ENCODE assay signal across 8 mouse cellular contexts in the genomic region with DNA sequence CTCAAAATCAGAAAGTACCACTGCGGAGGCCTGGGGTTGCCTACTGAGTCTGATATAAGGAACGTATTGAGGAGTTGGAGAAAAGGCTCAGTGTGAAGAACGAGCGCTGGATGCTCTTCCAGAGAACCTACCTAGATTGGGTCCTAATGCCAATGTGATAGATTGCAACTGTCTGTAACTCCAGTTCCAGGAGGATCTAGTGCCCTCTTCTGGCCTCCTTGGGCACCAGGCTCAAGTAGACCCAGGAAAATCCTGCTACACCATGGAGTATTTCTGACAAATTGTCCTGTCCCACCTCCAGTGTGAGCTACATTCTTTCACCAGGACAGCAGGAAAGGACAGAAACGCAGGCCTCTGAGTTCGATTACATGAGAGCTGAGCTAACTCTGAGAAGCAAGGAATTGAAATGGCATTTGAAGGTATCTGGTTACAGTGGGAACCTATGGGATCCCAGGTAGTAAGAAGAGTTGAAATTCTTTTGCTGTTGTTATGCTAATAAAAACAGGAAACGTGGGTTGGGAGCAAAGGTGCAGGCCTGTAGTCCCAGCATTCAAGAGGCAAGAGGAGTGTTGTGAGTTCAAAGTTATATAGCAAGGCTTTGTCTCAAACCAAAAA. TPM values are rescaled to one million over a fixed set of nuclear protein-coding genes. Genes with fewer than 3 reads are reported as not detected.
A peak's percentile ranks its signal among the peaks of the same experiment; 100 is the strongest.
DNase-seq lines count a peak whose midpoint lies in the region.

No protein-coding gene starts in this region.

- peak; percentile 55 for DNase-seq in adrenal gland, adult 2 months
- no peak for DNase-seq in adrenal gland, adult 18-20 months (ENCODE audit: low spot score in 2 of 2)
- peak; percentile 52 for DNase-seq in layer of hippocampus, adult 11-12 months (ENCODE audit: low spot score)
- DNase-seq in layer of hippocampus, postnatal 25 days (ENCODE audit: extremely low spot score in 1 of 2, low spot score in 1 of 2), result no peak
- peak; percentile 55 for DNase-seq in WW6 (ENCODE audit: low read depth, low spot score)
- peak; percentile 17 to 28 for DNase-seq in layer of hippocampus, postnatal 14 days (ENCODE audit: low spot score in 2 of 2)
- DNase-seq in gastrocnemius, adult 8-10 months (ENCODE audit: low spot score in 2 of 2), result no peak
- DNase-seq in gastrocnemius, postnatal 14 days, result no peak

- intact Hi-C loops in gastrocnemius, postnatal 14 days (cut with DNase I; ENCODE audit: low total_unique reads), result no loop called here

RNA-seq across cellular contexts. Expression of gene Gm38392, which starts 10.4 kb away (rescaled TPM):
- total RNA-seq in adrenal gland, adult 2 months (2021), result 1 to 10 TPM; 1.7 to 1.9 TPM
- polyA plus RNA-seq in adrenal gland, adult 2 months (2012; rRNA removed), result 0.26 TPM in 1 of 2 replicates, not detected in the other
- 1 to 10 TPM in 1 of 2 experiments, under 1 TPM in 1; 0.58 to 1.0 TPM for total RNA-seq in adrenal gland, adult 18-20 months (2021)
- total RNA-seq in layer of hippocampus, postnatal 25 days (2021), result not detected
- total RNA-seq in layer of hippocampus, postnatal 14 days (2021), result not detected
- total RNA-seq in gastrocnemius, adult 8-10 months (2022), result 1 to 10 TPM in 1 of 4 experiments, under 1 TPM in 3; 0.72 to 2.2 (median 0.81) TPM
- total RNA-seq in gastrocnemius, postnatal 14 days (2021), result under 1 TPM; 0.35 to 0.44 TPM

RNA-seq across cellular contexts. Expression of gene Tsacc, which starts 20.2 kb away (rescaled TPM):
- total RNA-seq in adrenal gland, adult 2 months (2021), result 10 to 100 TPM in 1 of 2 experiments, 1 to 10 TPM in 1; 5.7 to 10.6 TPM
- 1.9 and 2.3 TPM in 2 replicates for polyA plus RNA-seq in adrenal gland, adult 2 months (2012; rRNA removed)
- total RNA-seq in adrenal gland, adult 18-20 months (2021), result 1 to 10 TPM; 8.1 to 9.6 TPM
- total RNA-seq in layer of hippocampus, postnatal 25 days (2021), result 10 to 100 TPM in 1 of 2 experiments, 1 to 10 TPM in 1; 3.2 to 10.5 TPM
- total RNA-seq in layer of hippocampus, postnatal 14 days (2021), result 1 to 10 TPM; 4.0 to 5.3 TPM
- total RNA-seq in gastrocnemius, adult 8-10 months (2022), result 1 to 10 TPM; 2.6 to 7.3 (median 6.1) TPM
- total RNA-seq in gastrocnemius, postnatal 14 days (2021), result 1 to 10 TPM; 5.8 to 8.5 TPM

RNA-seq across cellular contexts. Expression of gene Cct3, which starts 20.3 kb away (rescaled TPM):
- 100 to 1,000 TPM; 218 to 316 TPM for total RNA-seq in adrenal gland, adult 2 months (2021)
- polyA plus RNA-seq in adrenal gland, adult 2 months (2012; rRNA removed), result 48.9 and 64.9 TPM in 2 replicates
- total RNA-seq in adrenal gland, adult 18-20 months (2021), result 100 to 1,000 TPM; 343 to 351 TPM
- total RNA-seq in layer of hippocampus, postnatal 25 days (2021), result 100 to 1,000 TPM; 165 to 199 TPM
- total RNA-seq in layer of hippocampus, postnatal 14 days (2021), result 100 to 1,000 TPM; 191 to 198 TPM
- total RNA-seq in gastrocnemius, adult 8-10 months (2022), result 100 to 1,000 TPM in 1 of 4 experiments, 10 to 100 TPM in 3; 91.1 to 102 (median 92.6) TPM
- total RNA-seq in gastrocnemius, postnatal 14 days (2021), result 100 to 1,000 TPM; 132 to 151 TPM

RNA-seq across cellular contexts. Expression of gene Rhbg, which starts 22.1 kb away (rescaled TPM):
- 10 to 100 TPM in 1 of 2 experiments, 1 to 10 TPM in 1; 8.5 to 18.3 TPM for total RNA-seq in adrenal gland, adult 2 months (2021)
- 0.76 and 1.8 TPM in 2 replicates for polyA plus RNA-seq in adrenal gland, adult 2 months (2012; rRNA removed)
- 10 to 100 TPM; 11.2 to 17.8 TPM for total RNA-seq in adrenal gland, adult 18-20 months (2021)
- total RNA-seq in layer of hippocampus, postnatal 25 days (2021), result not detected
- total RNA-seq in layer of hippocampus, postnatal 14 days (2021), result not detected
- not detected for total RNA-seq in gastrocnemius, adult 8-10 months (2022)
- total RNA-seq in gastrocnemius, postnatal 14 days (2021), result not detected

RNA-seq across cellular contexts. Expression of gene Glmp, which starts 48.2 kb away (rescaled TPM):
- total RNA-seq in adrenal gland, adult 2 months (2021), result 100 to 1,000 TPM; 229 to 231 TPM
- polyA plus RNA-seq in adrenal gland, adult 2 months (2012; rRNA removed), result 145 and 186 TPM in 2 replicates
- 100 to 1,000 TPM; 183 to 220 TPM for total RNA-seq in adrenal gland, adult 18-20 months (2021)
- 10 to 100 TPM; 77.5 to 97.5 TPM for total RNA-seq in layer of hippocampus, postnatal 25 days (2021)
- 10 to 100 TPM; 86.2 to 90.2 TPM for total RNA-seq in layer of hippocampus, postnatal 14 days (2021)
- 10 to 100 TPM; 34.5 to 39.4 (median 37.9) TPM for total RNA-seq in gastrocnemius, adult 8-10 months (2022)
- total RNA-seq in gastrocnemius, postnatal 14 days (2021), result 10 to 100 TPM; 50.4 to 52.3 TPM

Comparison
In these comparisons a context has a peak if more than half of its experiments do, and no peak if none do; other contexts are left out.
1. DNase-seq: peak in adrenal gland, adult 2 months (single experiment), layer of hippocampus, adult 11-12 months (single experiment), WW6 (single experiment) and layer of hippocampus, postnatal 14 days (2 of 2); none in adrenal gland, adult 18-20 months (0 of 2), layer of hippocampus, postnatal 25 days (0 of 2), gastrocnemius, adult 8-10 months (0 of 2) and gastrocnemius, postnatal 14 days (single experiment).